In genomic region chr13:5723319-5723718, GRCm38 (mm10) we compare ENCODE assay signal across 26 mouse cellular contexts.
"Had no signal": no experiment of that assay in that cellular context is flagged by ENCODE, and none has a peak within 500 bp of the region (broad histone marks: within the 10 kb centered on the region; RNA-seq: fewer than 3 reads in every experiment).

No protein-coding gene starts in this region.

- H3K4me2 ChIP-seq: heart, embryonic 11.5 days; heart, embryonic 13.5 days; heart, embryonic 15.5 days; hindbrain, embryonic 13.5 days; hindbrain, embryonic 15.5 days; intestine, embryonic 15.5 days; limb, embryonic 12.5 days; liver, embryonic 11.5 days; liver, embryonic 13.5 days had no signal

- H3K27me3 ChIP-seq: heart, embryonic 13.5 days; heart, embryonic 15.5 days; hindbrain, embryonic 13.5 days; hindbrain, embryonic 15.5 days; intestine, embryonic 15.5 days; limb, embryonic 12.5 days; liver, embryonic 13.5 days had no signal

- ATAC-seq: hindbrain, postnatal 0 days; inflammation-experienced regulatory T-cells, adult 6 months; intestine, embryonic 15.5 days; intestine, postnatal 0 days had no signal

- H3K4me1 ChIP-seq: heart, embryonic 13.5 days; heart, embryonic 15.5 days; hindbrain, embryonic 13.5 days; hindbrain, embryonic 15.5 days; intestine, embryonic 15.5 days; limb, embryonic 10.5 days; limb, embryonic 12.5 days; liver, embryonic 13.5 days had no signal

- H3K4me3 ChIP-seq: heart, adult 2 months; heart, embryonic 13.5 days; heart, embryonic 15.5 days; hindbrain, embryonic 13.5 days; hindbrain, embryonic 15.5 days; intestine, embryonic 15.5 days; layer of hippocampus, adult 2 months; left cerebral cortex, adult 2 months; limb, embryonic 10.5 days; limb, embryonic 12.5 days; liver, embryonic 13.5 days had no signal

- H3K27ac ChIP-seq: heart, embryonic 13.5 days; heart, embryonic 15.5 days; hindbrain, embryonic 13.5 days; hindbrain, embryonic 15.5 days; hindbrain, postnatal 0 days; intestine, embryonic 15.5 days; layer of hippocampus, adult 2 months; left cerebral cortex, adult 2 months; limb, embryonic 10.5 days; limb, embryonic 12.5 days; liver, embryonic 13.5 days had no signal

- H3K36me3 ChIP-seq: heart, embryonic 13.5 days; heart, embryonic 15.5 days; hindbrain, embryonic 13.5 days; hindbrain, embryonic 15.5 days; intestine, embryonic 15.5 days; limb, embryonic 10.5 days; limb, embryonic 12.5 days; liver, embryonic 13.5 days had no signal

- H3K9me3 ChIP-seq: heart, embryonic 13.5 days; heart, embryonic 15.5 days; hindbrain, embryonic 13.5 days; hindbrain, embryonic 15.5 days; intestine, embryonic 15.5 days; limb, embryonic 10.5 days; limb, embryonic 12.5 days; liver, embryonic 13.5 days had no signal

- H3K9ac ChIP-seq: heart, embryonic 13.5 days; heart, embryonic 15.5 days; hindbrain, embryonic 13.5 days; hindbrain, embryonic 15.5 days; intestine, embryonic 15.5 days; limb, embryonic 12.5 days; liver, embryonic 13.5 days had no signal

- DNase-seq: gastrocnemius, postnatal 14 days; gastrocnemius, postnatal 36 days; heart, adult 11 months; heart, adult 2 months; heart, postnatal 14 days; heart, postnatal 36 days; kidney, adult 18-20 months; kidney, adult 8-10 months; kidney, postnatal 10 days; kidney, postnatal 4 days; liver; liver, embryonic 13.5 days had no signal
